Mouse (Mus musculus): Measurements from ENCODE around the gene Lysmd2. TPM values are rescaled to one million over a fixed set of nuclear protein-coding genes. Genes with fewer than 3 reads are reported as not detected.

Gene Lysmd2
- total and polyA plus RNA-seq, 3 experiments: 11.7 to 18.1 (median 16.2) TPM

GRCm38 (mm10) chr9:75684772-75685171 lies 59.2 kb downstream of the Lysmd2 start:
- peaks cover 0 to 5% of the 10 kb centered on the region in 2 experiments; a peak in 1 of 4 replicates for H3K4me1 ChIP-seq (ENCODE audit: control insufficient read depth in 1 of 2, insufficient read depth in 2 of 2)
- no peak overlapping the region for H3K4me3 ChIP-seq (replicated peaks in 1 of 3; ENCODE audit: low read depth in 2 of 3, low read length in 2 of 3, poor library complexity in 1 of 3)
- TF ChIP-seq CTCF (conservative IDR thresholded peaks at IDR 0.05 in 1 of 2, IDR thresholded peaks at IDR 0.05 in 1 of 2; ENCODE audit: low read depth in 2 of 2, low read length in 2 of 2): no peak
- no peak for TF ChIP-seq NELFE (IDR thresholded peaks at IDR 0.05; ENCODE audit: low read depth, low read length)
- no peak for TF ChIP-seq CHD2 (IDR thresholded peaks at IDR 0.05; ENCODE audit: low read length)
- no peak for TF ChIP-seq PAX5 (IDR thresholded peaks at IDR 0.05; ENCODE audit: low read length)
- no peak for TF ChIP-seq RCOR1 (conservative IDR thresholded peaks at IDR 0.05; ENCODE audit: low read depth, low read length)
- TF ChIP-seq POLR2A (IDR thresholded peaks at IDR 0.05; ENCODE audit: low read depth, low read length): no peak
- TF ChIP-seq POLR2AphosphoS2 (IDR thresholded peaks at IDR 0.05; ENCODE audit: low read depth, low read length): no peak
- TF ChIP-seq ZC3H11A (IDR thresholded peaks at IDR 0.05; ENCODE audit: low read depth, low read length): no peak
- TF ChIP-seq MYC (IDR thresholded peaks at IDR 0.05; ENCODE audit: low read depth, low read length): no peak
- no peak for TF ChIP-seq EP300 (IDR thresholded peaks at IDR 0.05; ENCODE audit: low read length)
- TF ChIP-seq USF2 (conservative IDR thresholded peaks at IDR 0.05; ENCODE audit: low read depth, low read length): no peak
- TF ChIP-seq ZMIZ1 (IDR thresholded peaks at IDR 0.05; ENCODE audit: low read depth, low read length): no peak
- no peak for TF ChIP-seq HCFC1 (IDR thresholded peaks at IDR 0.05; ENCODE audit: low read depth, low read length)
- TF ChIP-seq JUN (IDR thresholded peaks at IDR 0.05; ENCODE audit: insufficient read depth, low read depth, low read length): no peak
- TF ChIP-seq SIN3A (IDR thresholded peaks at IDR 0.05; ENCODE audit: low read length): no peak
- no peak for TF ChIP-seq USF1 (IDR thresholded peaks at IDR 0.05; ENCODE audit: low read depth, low read length)
- H3K9me3 ChIP-seq (replicated peaks; ENCODE audit: low read length): peaks cover 10% of the 10 kb centered on the region
- no peaks in the 10 kb centered on the region for H3K27me3 ChIP-seq (replicated peaks)
- no peak overlapping the region for H3K4me2 ChIP-seq (ENCODE audit: insufficient read depth, low read depth, poor library complexity, severe bottlenecking)
- no peak overlapping the region for H3K27ac ChIP-seq (ENCODE audit: insufficient read depth, low read depth)
- dilution Hi-C loops (cut with MboI; ENCODE audit: extremely low pct_ligation_motif_present, extremely low pct_unique_long_range_greater_than_20kb, low sequenced_read_pairs): no loop called here
- H3K36me3 ChIP-seq (replicated peaks in 1 of 2; ENCODE audit: control insufficient read depth in 1 of 2, insufficient read depth in 1 of 2, low read length in 1 of 2): no peaks in the 10 kb centered on the region
- H3K9ac ChIP-seq (ENCODE audit: insufficient read depth, low read depth): no peak overlapping the region
- no peaks in the 10 kb centered on the region for H3K79me2 ChIP-seq (replicated peaks; ENCODE audit: control insufficient read depth, extremely low read depth, insufficient read depth, poor library complexity, severe bottlenecking)
- no peak for DNase-seq (ENCODE audit: extremely low read depth)
- in situ Hi-C loops (cut with MboI; ENCODE audit: low pct_ligation_motif_present, low pct_unique_long_range_greater_than_20kb, low sequenced_read_pairs): no loop called here

Other genes starting within 250 kb of the Lysmd2 start
- gene Mapk6, start 215.7 kb upstream of the Lysmd2 start, total RNA-seq (2012; rRNA removed): 34.2 and 41.0 TPM in 2 replicates
- 20.9 and 23.3 TPM in 2 replicates for gene Mapk6, start 215.7 kb upstream of the Lysmd2 start, total RNA-seq (2014; rRNA removed)
- 53.5 and 62.2 TPM in 2 replicates for gene Mapk6, start 215.7 kb upstream of the Lysmd2 start, polyA plus RNA-seq (2012; ENCODE audit: insufficient read length, low read depth)
- gene Leo1, start 184.2 kb upstream of the Lysmd2 start, total RNA-seq (2012; rRNA removed): 49.9 and 59.7 TPM in 2 replicates
- gene Leo1, start 184.2 kb upstream of the Lysmd2 start, total RNA-seq (2014; rRNA removed): 43.1 and 46.7 TPM in 2 replicates
- 60.7 and 73.4 TPM in 2 replicates for gene Leo1, start 184.2 kb upstream of the Lysmd2 start, polyA plus RNA-seq (2012; ENCODE audit: insufficient read length, low read depth)
- 40.5 and 41.1 TPM in 2 replicates for gene Tmod3, start 66.1 kb upstream of the Lysmd2 start, total RNA-seq (2012; rRNA removed)
- 71.0 and 77.1 TPM in 2 replicates for gene Tmod3, start 66.1 kb upstream of the Lysmd2 start, total RNA-seq (2014; rRNA removed)
- gene Tmod3, start 66.1 kb upstream of the Lysmd2 start, polyA plus RNA-seq (2012; ENCODE audit: insufficient read length, low read depth): 52.0 and 59.0 TPM in 2 replicates
- 1.6 and 1.7 TPM in 2 replicates for gene Tmod2, start 14.4 kb upstream of the Lysmd2 start, total RNA-seq (2012; rRNA removed)
- gene Tmod2, start 14.4 kb upstream of the Lysmd2 start, total RNA-seq (2014; rRNA removed): 0.08 and 0.16 TPM in 2 replicates
- gene Tmod2, start 14.4 kb upstream of the Lysmd2 start, polyA plus RNA-seq (2012; ENCODE audit: insufficient read length, low read depth): 0.10 and 0.17 TPM in 2 replicates
- not detected in 2 replicates for gene Scg3, start 58.3 kb downstream of the Lysmd2 start, total RNA-seq (2012; rRNA removed)
- not detected in 2 replicates for gene Scg3, start 58.3 kb downstream of the Lysmd2 start, total RNA-seq (2014; rRNA removed)
- gene Scg3, start 58.3 kb downstream of the Lysmd2 start, polyA plus RNA-seq (2012; ENCODE audit: insufficient read length, low read depth): not detected in 2 replicates
- gene Bmp5, start 149.6 kb downstream of the Lysmd2 start, total RNA-seq (2012; rRNA removed): not detected in 2 replicates
- gene Bmp5, start 149.6 kb downstream of the Lysmd2 start, total RNA-seq (2014; rRNA removed): not detected in 2 replicates
- not detected in 2 replicates for gene Bmp5, start 149.6 kb downstream of the Lysmd2 start, polyA plus RNA-seq (2012; ENCODE audit: insufficient read length, low read depth)

Measured in CH12.LX (cell line).